Mouse (Mus musculus) mouse trophoblast stem cell (cell line): ENCODE measurements around the gene Gm21985.
"Not testable (repeated sequence)": the region's sequence is repeated elsewhere in the genome, so short reads cannot be mapped to it uniquely, and the experiment has no call there.

Experiments used
- in situ Hi-C, 2 experiments: fragments of 300-500 bp; cut with MseI, MboI; formaldehyde crosslinking; loops; 2 replicates in 1 of 2; 3 replicates in 1 of 2; pipeline ENCODE4 v1.15.1; 2025

Gene Gm21985

GRCm38 (mm10) chr2:112264364-112264763, 1.8 kb upstream of the Gm21985 start:
- in situ Hi-C loops, result no loop called here

GRCm38 (mm10) chr2:112265448-112266241, 469 bp upstream of the Gm21985 start, which contains the start of gene Slc12a6:
Gene Slc12a6, plus strand, starts transcription at chr2:112265825.
- in situ Hi-C loops, result no loop called here

- in situ Hi-C loops, result no loop called here
These were observed 666 bp downstream of the Gm21985 start for GRCm38 (mm10) chr2:112266780-112267179.

- in situ Hi-C loops, result no loop called here
These were observed 1.6 kb downstream of the Gm21985 start for GRCm38 (mm10) chr2:112267547-112268269.

GRCm38 (mm10) chr2:112270011-112270410, 3.9 kb downstream of the Gm21985 start:
- in situ Hi-C loops, result no loop called here

GRCm38 (mm10) chr2:112272909-112273308, 6.8 kb downstream of the Gm21985 start:
- in situ Hi-C loops, result no loop called here

- in situ Hi-C loops, result no loop called here
These were observed 7.4 kb downstream of the Gm21985 start for GRCm38 (mm10) chr2:112273474-112273873.

- in situ Hi-C loops, result no loop called here
These were observed 10.8 kb downstream of the Gm21985 start for GRCm38 (mm10) chr2:112276870-112277269.

- in situ Hi-C loops, result no loop called here
These were observed 16.7 kb downstream of the Gm21985 start for GRCm38 (mm10) chr2:112282846-112283245.

- in situ Hi-C loops, result no loop called here
These were observed 18.4 kb downstream of the Gm21985 start for GRCm38 (mm10) chr2:112284363-112285030.

GRCm38 (mm10) chr2:112285031-112285390, 18.9 kb downstream of the Gm21985 start:
- in situ Hi-C loops, result no loop called here

GRCm38 (mm10) chr2:112286062-112286461, 19.9 kb downstream of the Gm21985 start:
- in situ Hi-C loops, result not testable (repeated sequence)

- in situ Hi-C loops, result no loop called here
These were observed 20.9 kb downstream of the Gm21985 start for GRCm38 (mm10) chr2:112287059-112287458.

GRCm38 (mm10) chr2:112289507-112289906, 23.4 kb downstream of the Gm21985 start:
- in situ Hi-C loops, result no loop called here

GRCm38 (mm10) chr2:112292823-112293222, 26.7 kb downstream of the Gm21985 start:
- in situ Hi-C loops, result no loop called here

- in situ Hi-C loops, result no loop called here
These were observed 30.1 kb downstream of the Gm21985 start for GRCm38 (mm10) chr2:112296211-112296610.

- in situ Hi-C loops, result no loop called here
These were observed 32.1 kb downstream of the Gm21985 start for GRCm38 (mm10) chr2:112298221-112298620.

- in situ Hi-C loops, result no loop called here
These were observed 42.6 kb downstream of the Gm21985 start for GRCm38 (mm10) chr2:112308671-112309070.

- in situ Hi-C loops, result no loop called here
These were observed 43.1 kb downstream of the Gm21985 start for GRCm38 (mm10) chr2:112309161-112309600.

- in situ Hi-C loops, result no loop called here
These were observed 49.5 kb downstream of the Gm21985 start for GRCm38 (mm10) chr2:112315638-112316037.

- in situ Hi-C loops, result no loop called here
These were observed 52.1 kb downstream of the Gm21985 start for GRCm38 (mm10) chr2:112318227-112318626.

GRCm38 (mm10) chr2:112318905-112319304, 52.8 kb downstream of the Gm21985 start:
- in situ Hi-C loops, result no loop called here
